Mouse (Mus musculus) limb, embryonic 14.5 days (tissue): ENCODE data around the gene Fancd2. TPM values are rescaled to one million over a fixed set of nuclear protein-coding genes. Genes with fewer than 3 reads are reported as not detected.

Source experiments
- ATAC-seq: fragments of 200-750 bp; cut with Nextera tagmentation; 2 replicates; pipeline ENCODE4 v1.8.0; 2017; ENCODE audit warnings: low read depth, moderate number of reproducible peaks, moderate TSS enrichment; ENCODE audit not compliant: low FRiP score
- DNase-seq: peaks from one replicate; pipeline ENCODE4 v3.0.0-alpha.2; 2015; ENCODE audit warnings: low spot score
- H3K27ac ChIP-seq: fragments of 300-500 bp; sonication (generic); replicated peaks from 2 replicates; pipeline ENCODE4 v1.5.1; 2014; ENCODE audit warnings: low read depth, mild to moderate bottlenecking, low read length, moderate library complexity, mixed read lengths
- H3K27me3 ChIP-seq: fragments of 300-500 bp; sonication (generic); 2 replicates; pipeline ENCODE4 v1.6.1; 2014; ENCODE audit warnings: low read length, mixed read lengths; ENCODE audit not compliant: control insufficient read depth, insufficient read depth
- H3K36me3 ChIP-seq: fragments of 300-500 bp; sonication (generic); 2 replicates; pipeline ENCODE4 v1.6.1; 2014; ENCODE audit warnings: mild to moderate bottlenecking, low read length, moderate library complexity, mixed read lengths; ENCODE audit not compliant: control insufficient read depth, insufficient read depth
- H3K4me1 ChIP-seq: fragments of 300-500 bp; sonication (generic); 2 replicates; pipeline ENCODE4 v1.6.1; 2014; ENCODE audit warnings: antibody characterized with exemption, low read length, mixed read lengths; ENCODE audit not compliant: control insufficient read depth, insufficient read depth
- H3K4me2 ChIP-seq: fragments of 300-500 bp; sonication (generic); replicated peaks from 2 replicates; pipeline ENCODE4 v1.6.1; 2014; ENCODE audit warnings: low read depth, mild to moderate bottlenecking, low read length, moderate library complexity; ENCODE audit not compliant: severe bottlenecking
- H3K4me3 ChIP-seq: fragments of 300-500 bp; sonication (generic); replicated peaks from 2 replicates; pipeline ENCODE4 v1.5.1; 2014; ENCODE audit warnings: low read length
- H3K9ac ChIP-seq: fragments of 300-500 bp; sonication (generic); 2 replicates; pipeline ENCODE4 v1.6.1; 2014; ENCODE audit warnings: mild to moderate bottlenecking, low read depth, low read length, moderate library complexity; ENCODE audit not compliant: severe bottlenecking
- H3K9me3 ChIP-seq: fragments of 300-500 bp; sonication (generic); 2 replicates; pipeline ENCODE4 v1.6.1; 2016; ENCODE audit warnings: low read length; ENCODE audit not compliant: control insufficient read depth
- POLR2A ChIP-seq: fragments of 200-500 bp; IDR thresholded peaks from 2 replicates; pipeline ENCODE4 v1.8.0; 2012; ENCODE audit warnings: inconsistent platforms, mild to moderate bottlenecking, moderate library complexity, borderline replicate concordance; ENCODE audit not compliant: insufficient read depth, insufficient read length; ENCODE audit errors: extremely low read depth
- WGBS: fragments of 180-500 bp; shearing (Covaris S2); extraction: QIAGEN DNeasy Blood & Tissue Kit; methylation state at CpG from one replicate; pipeline ENCODE4 v1.1.7; 2014; 5-methylcytosine and 5-hydroxymethylcytosine counted together
- polyA plus RNA-seq, 2 experiments: library from polyadenylated mRNA; depleted of rRNA in 1 of 2; stranded (reverse) in 1 of 2; unstranded in 1 of 2; fragments of >200 nt; fragmentation: Nextera tagmentation in 1 of 2; extraction: Ambion mirVana in 1 of 2; gene quantifications; 2 replicates each; pipeline versions ENCODE4 v1.2.1 to v1.2.3; 2012 to 2014

Fancd2 gene
- polyA plus RNA-seq, 2 experiments = 7.5 to 12.8 TPM

GRCm38 (mm10) chr6:113487125-113487576 is 44.3 kb upstream of the Fancd2 start:
- Histone ChIP-seq H3K36me3 (peaks cover 6% of the 10 kb centered on the region; the same call in 1 of the 2 replicates), H3K27me3 (peaks cover 9% of the 10 kb centered on the region), H3K4me3 (no peak overlapping the region), H3K4me1 (peaks cover 8% of the 10 kb centered on the region; the same call in 1 of the 2 replicates), H3K27ac (no peak overlapping the region), H3K9me3 (no peaks in the 10 kb centered on the region), H3K4me2 (no peak overlapping the region), H3K9ac (no peak overlapping the region)
- 20% methylated on average over 7 of the region's 7 CpGs for WGBS
- DNase-seq (peak; percentile 73), ATAC-seq (no peak)
- TF ChIP-seq POLR2A = no peak

DNA sequence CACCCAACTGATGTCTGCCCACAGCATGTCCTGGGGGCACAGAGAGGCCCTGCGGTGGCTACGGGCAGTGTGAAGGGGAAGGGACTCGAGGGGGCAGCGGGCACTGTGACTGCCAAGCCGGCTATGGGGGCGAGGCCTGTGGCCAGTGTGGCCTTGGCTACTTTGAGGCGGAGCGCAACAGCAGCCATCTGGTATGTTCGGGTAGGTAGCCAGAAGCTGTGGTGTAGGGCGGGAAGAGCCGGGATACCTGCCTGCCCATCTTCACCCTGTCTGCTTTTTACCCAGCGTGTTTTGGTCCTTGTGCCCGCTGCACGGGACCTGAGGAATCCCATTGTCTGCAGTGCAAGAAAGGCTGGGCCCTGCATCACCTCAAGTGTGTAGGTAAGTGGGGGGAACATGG is 42.1 kb upstream of the Fancd2 start:
- no peak for ATAC-seq
- TF ChIP-seq POLR2A = no peak
- no peak overlapping the region for H3K4me3 ChIP-seq
- no peak overlapping the region for H3K27ac ChIP-seq
- peaks cover 5% of the 10 kb centered on the region; the same call in 1 of the 2 replicates for H3K27me3 ChIP-seq
- H3K36me3 ChIP-seq = peaks cover 6% of the 10 kb centered on the region; the same call in 1 of the 2 replicates
- WGBS = 93% methylated on average over 14 of the region's 14 CpGs
- H3K9me3 ChIP-seq = no peaks in the 10 kb centered on the region
- no peak for DNase-seq
- H3K4me2 ChIP-seq = no peak overlapping the region
- H3K4me1 ChIP-seq = peaks cover 5% of the 10 kb centered on the region; the same call in 1 of the 2 replicates
- no peak overlapping the region for H3K9ac ChIP-seq

- peaks cover 19% of the 10 kb centered on the region; the same call in 1 of the 2 replicates for H3K27me3 ChIP-seq
- no peak overlapping the region for H3K4me3 ChIP-seq
- no peak overlapping the region for H3K27ac ChIP-seq
- WGBS = 71% methylated on average over 24 of the region's 24 CpGs
- DNase-seq (no peak), ATAC-seq (no peak)
- H3K4me2 ChIP-seq = no peak overlapping the region
- peaks cover 6% of the 10 kb centered on the region; the same call in 1 of the 2 replicates for H3K36me3 ChIP-seq
- no peak overlapping the region for H3K9ac ChIP-seq
- no peak for TF ChIP-seq POLR2A
- H3K4me1 ChIP-seq = no peaks in the 10 kb centered on the region; the same call in 1 of the 2 replicates
- H3K9me3 ChIP-seq = no peaks in the 10 kb centered on the region
These were observed 39.2 kb upstream of the Fancd2 start for GRCm38 (mm10) chr6:113492101-113492864.

- WGBS = 1% methylated on average over 52 of the region's 54 CpGs
- H3K9me3 ChIP-seq = no peaks in the 10 kb centered on the region
- H3K4me3 ChIP-seq = peak overlapping the region; percentile 43
- H3K4me2 ChIP-seq = peak overlapping the region; percentile 65
- peaks cover 6% of the 10 kb centered on the region; the same call in 1 of the 2 replicates for H3K36me3 ChIP-seq
- 0 out of 2 replicates have a peak overlapping the region, but pooled peaks have one; percentile 21 for H3K27ac ChIP-seq
- peak; percentile 84 for ATAC-seq
- DNase-seq = peak; percentile 66
- H3K4me1 ChIP-seq = no peaks in the 10 kb centered on the region; the same call in 1 of the 2 replicates
- H3K9ac ChIP-seq = peak overlapping the region; percentile 56
- peaks cover 19% of the 10 kb centered on the region; the same call in 1 of the 2 replicates for H3K27me3 ChIP-seq
- TF ChIP-seq POLR2A = no peak
These were observed 37.2 kb upstream of the Fancd2 start for GRCm38 (mm10) chr6:113494258-113494788.

GRCm38 (mm10) chr6:113495071-113495675 is 36.3 kb upstream of the Fancd2 start:
- H3K9ac ChIP-seq = peak overlapping the region; percentile 56; the same call in 1 of the 2 replicates
- peak overlapping the region; percentile 43 for H3K4me3 ChIP-seq
- no peaks in the 10 kb centered on the region for H3K9me3 ChIP-seq
- ATAC-seq (no peak), DNase-seq (no peak)
- peak overlapping the region; percentile 65 for H3K4me2 ChIP-seq
- no peak overlapping the region for H3K27ac ChIP-seq
- 43% methylated on average over 28 of the region's 28 CpGs for WGBS
- no peaks in the 10 kb centered on the region for H3K36me3 ChIP-seq
- no peaks in the 10 kb centered on the region; the same call in 1 of the 2 replicates for H3K4me1 ChIP-seq
- H3K27me3 ChIP-seq = peaks cover 19% of the 10 kb centered on the region; the same call in 1 of the 2 replicates
- TF ChIP-seq POLR2A = no peak
